Mouse (Mus musculus): Measurements from ENCODE around the gene Gm5751. TPM values are rescaled to one million over a fixed set of nuclear protein-coding genes. Genes with fewer than 3 reads are reported as not detected.
"Not testable (repeated sequence)": the region's sequence is repeated elsewhere in the genome, so short reads cannot be mapped to it uniquely, and the experiment has no call there.

Gm5751 gene
- polyA plus RNA-seq (2017; shearing (Covaris generic)): not detected

DNA sequence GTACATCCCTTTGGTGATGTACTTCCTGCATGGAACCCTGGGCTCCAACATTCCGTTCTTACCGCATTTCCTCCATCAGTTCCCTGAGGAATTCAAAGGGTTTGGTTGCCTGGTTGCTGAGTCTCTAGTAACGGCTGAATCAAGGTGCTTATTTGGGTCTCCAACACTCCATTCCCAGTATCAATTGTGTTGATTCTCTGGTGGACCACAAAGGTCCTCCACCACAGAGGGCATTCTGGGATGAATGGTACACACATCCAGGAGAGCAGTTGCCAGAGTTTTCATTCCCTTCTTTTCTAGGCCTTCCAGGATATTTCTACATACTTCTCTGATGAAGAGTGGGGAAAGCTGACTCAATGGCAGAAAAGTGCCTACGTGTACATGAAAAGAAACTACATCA lies at the start of gene Gm5751:
Gene Gm5751, plus strand, starts transcription at position 301 of the 400 bp plus-strand sequence.
- not testable (repeated sequence) for ATAC-seq

DNA sequence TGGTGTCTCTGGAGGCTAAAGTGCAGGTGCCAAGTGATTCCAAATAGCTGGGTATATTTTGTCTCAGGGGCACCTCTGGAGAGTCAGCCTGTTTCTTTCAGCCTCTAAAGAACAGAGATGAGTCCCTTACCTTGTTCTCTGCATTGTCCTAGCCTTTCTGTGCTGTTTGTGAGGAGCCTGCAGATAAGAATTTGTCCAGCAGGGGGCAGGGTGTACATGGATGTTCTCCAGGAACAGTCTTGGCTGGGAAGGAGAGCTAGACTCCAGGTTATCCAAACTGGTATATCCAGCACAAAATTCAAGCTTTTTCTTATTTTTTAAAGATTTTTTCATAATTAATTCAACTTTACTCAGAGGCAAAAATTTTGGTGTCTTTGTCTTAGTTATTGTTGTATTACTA lies 42.0 kb upstream of the Gm5751 start:
- ATAC-seq: no peak

DNA sequence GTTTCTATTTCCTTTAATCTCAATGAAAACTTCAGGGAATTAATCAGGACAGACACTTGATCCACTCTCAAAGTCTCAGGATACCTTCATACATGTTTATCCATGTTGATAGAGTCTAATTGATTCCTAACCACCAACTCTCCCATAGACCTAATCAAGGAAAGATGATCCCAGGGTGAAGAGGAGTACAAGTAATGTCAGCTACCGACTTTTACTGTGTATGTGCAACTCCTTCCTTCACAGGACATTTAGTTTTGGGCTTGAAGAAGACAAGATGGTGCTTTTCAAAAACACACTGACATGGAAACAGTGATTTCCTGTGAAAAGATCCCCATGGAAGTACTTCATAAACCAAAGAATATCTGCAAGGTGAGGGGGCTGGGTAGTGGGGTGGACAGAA lies 30.4 kb upstream of the Gm5751 start, which contains the start of gene Gm6592:
Gene Gm6592, plus strand, starts transcription at position 301 of the 400 bp plus-strand sequence.
- ATAC-seq: no peak

DNA sequence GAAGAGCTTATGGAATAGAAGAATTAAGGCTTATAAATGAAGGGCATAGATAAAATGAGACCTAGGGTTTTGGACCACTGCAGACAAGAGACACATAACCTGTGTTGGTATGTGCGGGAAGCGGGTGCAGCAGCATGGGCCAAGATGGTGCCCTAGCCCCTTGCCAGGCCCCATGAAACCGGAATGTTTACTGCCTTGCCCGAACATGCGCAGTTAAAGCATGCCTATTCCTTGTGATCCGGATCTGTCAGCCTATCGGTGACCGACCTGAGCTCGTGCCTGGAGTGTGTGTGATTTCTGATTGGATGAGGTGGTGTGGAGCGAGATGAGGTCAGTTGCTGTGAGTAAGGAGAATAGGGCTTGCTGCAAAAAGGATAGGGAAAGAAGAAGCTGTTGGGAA lies 21.6 kb upstream of the Gm5751 start:
- no peak for ATAC-seq

DNA sequence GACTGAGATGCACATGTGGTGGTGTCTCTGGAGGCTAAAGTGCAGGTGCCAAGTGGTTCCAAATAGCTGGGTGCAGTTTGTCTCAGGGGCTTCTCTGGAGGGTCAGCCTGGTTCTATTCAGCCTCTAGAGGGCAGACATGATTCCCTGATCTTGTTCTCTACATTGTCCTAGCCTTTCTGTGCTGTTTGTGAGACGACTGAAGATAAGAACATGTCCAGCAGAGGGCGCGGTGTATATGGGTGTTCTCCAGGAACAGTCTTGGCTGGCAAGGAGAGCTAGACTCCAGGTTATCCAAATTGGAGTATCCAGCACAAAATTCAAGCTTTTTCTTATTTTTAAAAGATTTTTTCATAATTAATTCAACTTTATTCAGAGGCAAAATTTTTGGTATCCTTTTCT lies 9.7 kb upstream of the Gm5751 start:
- not testable (repeated sequence) for ATAC-seq

DNA sequence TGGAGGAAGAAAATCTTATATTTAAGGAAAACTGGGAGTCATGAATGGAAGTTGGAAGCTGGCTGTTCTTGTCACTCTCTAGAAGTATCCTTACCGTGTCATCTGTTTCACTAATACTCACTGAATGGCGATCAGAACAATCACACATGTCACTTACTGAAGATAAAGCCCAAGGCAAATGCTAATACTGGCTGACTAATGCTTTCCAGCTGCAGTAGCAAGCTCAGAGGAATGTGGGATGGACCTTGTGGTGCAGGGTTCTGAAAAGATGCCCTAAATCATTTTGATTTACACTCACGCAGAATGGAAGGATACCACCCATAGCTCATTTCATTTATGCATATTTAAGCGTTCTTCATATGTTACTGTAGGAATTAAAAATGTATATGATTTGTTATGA lies 10.3 kb downstream of the Gm5751 start:
- no peak for ATAC-seq

DNA sequence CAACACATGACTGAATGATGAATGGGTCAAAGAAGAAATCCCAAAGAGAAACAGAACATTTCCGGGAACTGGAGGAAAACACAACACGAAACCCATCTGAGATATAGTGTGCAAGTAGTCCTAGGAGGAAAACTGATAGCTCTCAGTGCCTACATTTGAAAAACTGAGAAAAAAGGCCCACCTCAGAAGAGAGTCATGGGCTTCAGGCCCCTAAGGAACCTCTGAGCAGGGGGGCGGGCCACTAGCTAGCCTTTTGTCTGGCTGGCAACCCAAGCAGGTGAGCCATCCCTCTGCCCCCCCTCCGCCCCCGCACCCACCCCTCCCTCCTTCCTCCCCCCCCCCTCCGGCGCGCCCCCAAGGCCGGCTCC lies 17.9 kb downstream of the Gm5751 start:
- no peak for ATAC-seq

DNA sequence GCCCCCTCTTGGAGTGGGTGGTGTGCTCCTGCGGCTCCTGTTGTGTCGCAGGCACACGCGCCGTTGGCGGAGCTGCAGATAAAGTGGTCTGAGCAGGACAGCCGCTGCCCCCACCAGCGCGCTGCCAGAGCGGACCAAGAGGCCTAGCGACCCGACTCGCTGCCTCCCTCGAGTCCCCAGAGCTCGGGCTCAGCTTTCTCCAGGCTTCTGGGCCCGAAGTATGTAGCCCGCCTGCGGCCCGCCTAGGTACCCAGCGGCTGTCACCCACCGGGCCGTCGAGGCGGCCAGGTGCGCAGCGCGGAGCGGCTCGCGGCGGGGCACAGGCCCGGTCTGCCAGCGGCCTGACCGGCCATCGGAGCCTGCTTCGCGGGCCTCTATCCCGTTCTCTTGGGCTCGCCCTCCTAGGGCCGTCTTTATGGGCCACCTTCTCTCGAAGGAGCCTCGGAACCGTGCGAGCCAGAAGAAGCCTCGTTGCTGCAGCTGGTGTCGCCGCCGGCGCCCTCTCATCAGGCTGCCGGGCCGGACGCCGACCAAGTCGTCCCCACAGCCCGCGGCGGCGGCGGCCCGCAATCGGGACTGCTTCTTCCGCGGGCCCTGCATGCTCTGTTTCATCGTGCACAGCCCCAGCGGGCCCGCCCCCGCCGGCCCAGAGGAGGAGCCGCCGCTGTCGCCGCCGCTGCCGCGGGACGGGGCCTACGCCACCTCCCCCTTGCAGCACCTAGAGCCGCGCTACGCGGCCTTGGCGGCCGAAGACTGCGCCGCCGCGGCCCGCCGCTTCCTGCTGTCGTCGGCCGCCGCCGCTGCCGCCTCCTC lies 18.5 kb downstream of the Gm5751 start, which contains the start of gene B630019K06Rik:
Gene B630019K06Rik, plus strand, starts transcription at position 40 of the 813 bp plus-strand sequence.
- ATAC-seq: peak; percentile 86

DNA sequence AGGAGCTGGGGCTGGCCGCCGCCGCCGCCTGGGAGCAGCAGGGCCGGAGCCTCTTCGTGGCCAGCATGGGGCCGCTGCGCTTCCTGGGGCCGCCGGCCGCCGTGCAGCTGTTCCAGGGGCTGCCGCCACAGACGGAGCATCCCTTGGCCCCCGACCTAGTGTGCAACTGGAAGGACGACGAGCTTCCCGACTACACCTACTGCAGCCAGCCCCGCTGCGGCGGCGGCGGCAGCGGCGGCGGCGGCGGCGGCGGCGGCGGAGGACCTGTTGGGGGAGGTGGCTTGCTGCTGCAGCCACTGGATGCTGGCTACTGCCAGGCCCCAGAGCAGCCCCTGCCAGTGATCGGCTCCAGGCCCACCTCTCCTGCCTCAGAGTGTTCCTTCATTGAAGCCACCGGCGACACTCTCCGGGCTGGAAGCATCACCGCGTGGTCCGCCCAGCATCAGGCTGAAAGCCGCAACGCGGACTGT lies 19.2 kb downstream of the Gm5751 start:
- peak; percentile 29 for ATAC-seq

DNA sequence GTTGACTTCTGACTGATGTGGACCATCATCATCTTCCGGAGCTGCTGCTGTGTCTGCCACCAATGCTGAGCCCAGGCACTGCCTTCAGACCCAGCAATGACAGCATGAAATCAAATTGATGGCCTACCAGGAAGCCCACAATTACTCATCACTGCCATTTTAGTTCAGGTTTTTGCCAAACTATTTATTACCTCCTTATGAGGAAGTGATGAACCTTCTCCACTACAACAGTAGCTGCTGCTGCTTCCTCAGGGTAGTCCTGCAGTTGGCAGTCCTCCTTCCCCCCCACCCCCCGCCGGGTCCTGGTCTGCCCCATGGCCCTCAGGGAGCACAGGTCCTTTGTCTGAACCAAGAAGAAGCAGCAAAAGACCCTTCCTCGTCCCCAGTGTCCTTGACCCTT lies 26.8 kb downstream of the Gm5751 start:
- no peak for ATAC-seq

DNA sequence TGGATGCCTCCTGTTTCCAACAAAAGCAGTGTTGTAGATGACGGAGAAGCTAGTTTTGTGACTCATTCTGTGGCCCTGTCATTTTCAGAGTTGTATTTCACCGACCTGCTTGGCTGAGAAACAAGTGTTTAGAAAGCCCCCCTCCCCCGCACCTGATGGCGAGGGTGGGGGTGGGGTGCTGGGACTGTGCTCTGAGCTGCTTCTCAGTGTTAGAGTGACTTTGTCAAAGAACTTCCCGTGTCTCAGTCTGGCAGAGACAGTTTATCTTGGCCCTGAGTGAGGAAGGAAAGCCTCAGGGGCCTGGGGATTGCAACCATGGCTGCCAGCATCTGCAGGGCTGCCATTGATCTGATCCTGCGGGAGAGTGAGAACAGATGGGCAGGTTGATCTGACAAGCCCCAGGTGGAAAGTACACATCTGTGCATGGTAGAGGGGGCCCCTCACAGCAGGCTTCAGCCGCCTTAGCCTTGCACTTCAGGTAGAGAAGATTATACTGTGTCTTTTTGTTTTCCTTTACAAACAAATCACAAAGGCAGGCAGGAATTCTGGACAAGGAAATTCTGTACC lies 27.9 kb downstream of the Gm5751 start:
- no peak for ATAC-seq

DNA sequence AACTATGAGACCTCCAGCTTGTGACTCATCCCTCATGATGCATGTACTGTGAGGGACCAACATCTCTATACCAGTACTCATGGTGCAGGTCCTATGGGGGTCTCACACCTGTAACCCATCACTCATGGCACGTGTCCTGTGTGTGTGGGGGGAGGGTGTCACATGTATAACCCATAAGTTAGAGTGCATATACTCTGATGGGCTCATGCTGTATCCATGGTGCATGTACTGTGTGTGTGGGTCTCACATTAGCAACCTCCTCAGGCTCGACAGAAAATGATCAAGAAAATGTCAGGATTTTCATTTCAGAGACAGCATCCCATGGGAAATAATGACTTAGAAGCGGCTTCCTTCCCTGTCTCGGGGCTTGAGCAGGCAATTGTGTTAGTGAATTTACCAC lies 47.0 kb downstream of the Gm5751 start:
- ATAC-seq: no peak

DNA sequence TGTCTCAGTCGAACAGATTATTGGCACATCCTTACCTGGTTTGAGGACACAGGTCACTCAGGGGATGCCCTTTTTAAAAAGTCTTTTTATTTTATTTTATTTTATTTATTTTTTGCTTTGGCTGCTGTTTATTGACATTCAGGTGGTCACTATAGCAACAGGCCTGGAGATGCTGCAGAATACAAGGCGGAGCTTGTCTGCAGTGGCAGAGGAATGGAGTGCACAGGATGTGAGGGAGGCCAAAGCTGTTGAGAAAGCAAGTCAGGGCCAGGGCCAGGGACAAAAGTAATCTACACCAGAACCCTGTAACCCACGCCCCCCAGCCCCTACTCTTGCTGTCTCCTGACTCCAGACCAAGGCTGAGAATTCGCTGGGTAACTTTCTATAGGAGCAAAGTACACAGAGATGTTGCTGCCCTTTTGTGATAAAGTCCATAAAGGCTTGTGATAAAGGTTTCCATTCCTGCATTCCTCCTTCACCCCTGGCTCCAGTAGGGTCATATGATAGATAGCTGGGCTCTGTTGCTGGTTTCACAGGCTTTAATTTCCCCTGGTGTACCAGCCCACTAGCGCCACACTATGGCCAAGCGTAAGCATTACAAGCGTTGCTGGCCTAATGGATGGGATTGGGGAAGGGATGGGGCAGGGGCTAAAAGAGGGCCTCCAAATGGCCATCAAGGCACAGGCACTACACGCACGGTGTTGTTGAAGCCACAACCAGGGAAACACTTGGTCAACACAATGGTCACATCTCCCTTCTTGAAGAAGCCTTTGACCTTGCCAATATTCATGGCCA lies 48.0 kb downstream of the Gm5751 start:
- ATAC-seq: no peak

DNA sequence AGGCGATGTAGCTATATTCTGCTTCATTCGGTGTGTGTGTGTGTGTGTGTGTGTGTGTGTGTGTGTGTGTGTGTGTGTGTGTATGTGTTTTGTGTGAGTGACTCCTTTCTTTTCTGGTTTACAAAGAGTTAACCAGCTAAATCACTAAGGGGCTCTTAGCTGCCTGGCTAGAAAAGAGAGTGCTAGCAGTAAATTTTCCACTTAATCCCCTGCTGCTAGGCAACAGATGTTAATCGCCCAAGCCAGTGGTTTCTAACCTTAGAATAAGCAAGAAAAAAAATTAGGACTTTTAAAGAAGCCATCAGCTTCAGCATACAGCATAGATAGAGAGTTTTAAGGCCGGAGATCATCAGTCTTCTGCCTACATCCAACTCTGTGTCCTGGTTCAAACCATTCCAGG lies 53.3 kb downstream of the Gm5751 start:
- ATAC-seq: no peak

Other genes starting within 250 kb of the Gm5751 start
- not detected for gene Ssxb8, start 183.4 kb upstream of the Gm5751 start, polyA plus RNA-seq (2017; shearing (Covaris generic))
- gene Ssx9, start 125.8 kb upstream of the Gm5751 start, polyA plus RNA-seq (2017; shearing (Covaris generic)): not detected
- gene Ssxb5, start 70.6 kb upstream of the Gm5751 start, polyA plus RNA-seq (2017; shearing (Covaris generic)): not detected
- not detected for gene Gm6592, start 30.3 kb upstream of the Gm5751 start, polyA plus RNA-seq (2017; shearing (Covaris generic))
- gene B630019K06Rik, start 18.1 kb downstream of the Gm5751 start, polyA plus RNA-seq (2017; shearing (Covaris generic)): under 1 TPM in 1 of 2 experiments, not detected in 1; 0.42 TPM
- gene Fthl17b, start 88.7 kb downstream of the Gm5751 start, polyA plus RNA-seq (2017; shearing (Covaris generic)): not detected
- gene Fthl17c, start 102.3 kb downstream of the Gm5751 start, polyA plus RNA-seq (2017; shearing (Covaris generic)): not detected
- not detected for gene Fthl17d, start 112.5 kb downstream of the Gm5751 start, polyA plus RNA-seq (2017; shearing (Covaris generic))
- gene Fthl17e, start 159.2 kb downstream of the Gm5751 start, polyA plus RNA-seq (2017; shearing (Covaris generic)): not detected
- not detected for gene Fthl17f, start 188.8 kb downstream of the Gm5751 start, polyA plus RNA-seq (2017; shearing (Covaris generic))
- gene 4930402K13Rik, start 230.3 kb downstream of the Gm5751 start, polyA plus RNA-seq (2017; shearing (Covaris generic)): not detected